Mouse (Mus musculus): ENCODE data around the gene Slc2a3.
"Not testable (repeated sequence)": the region's sequence is repeated elsewhere in the genome, so short reads cannot be mapped to it uniquely, and the experiment has no call there.

Gene Slc2a3

GRCm38 (mm10) chr6:122764446-122765297 is 36.8 kb downstream of the Slc2a3 start:
- peak; percentile 75 for DNase-seq (ENCODE audit: inconsistent ontology term)

GRCm38 (mm10) chr6:122763844-122764445 is 37.5 kb downstream of the Slc2a3 start:
- no peak for DNase-seq (ENCODE audit: inconsistent ontology term)

GRCm38 (mm10) chr6:122762952-122763700 is 38.3 kb downstream of the Slc2a3 start:
- no peak for DNase-seq (ENCODE audit: inconsistent ontology term)

GRCm38 (mm10) chr6:122762480-122762879 is 39.0 kb downstream of the Slc2a3 start:
- DNase-seq (ENCODE audit: inconsistent ontology term) = no peak

GRCm38 (mm10) chr6:122761901-122762300 is 39.5 kb downstream of the Slc2a3 start:
- DNase-seq (ENCODE audit: inconsistent ontology term) = no peak

GRCm38 (mm10) chr6:122761011-122761599 is 40.3 kb downstream of the Slc2a3 start:
- DNase-seq (ENCODE audit: inconsistent ontology term) = peak; percentile 76

GRCm38 (mm10) chr6:122758732-122759131 is 42.7 kb downstream of the Slc2a3 start:
- peak; percentile 92 for DNase-seq (ENCODE audit: inconsistent ontology term)

GRCm38 (mm10) chr6:122755913-122756312 is 45.5 kb downstream of the Slc2a3 start:
- DNase-seq (ENCODE audit: inconsistent ontology term) = no peak

- no peak for DNase-seq (ENCODE audit: inconsistent ontology term)
Measured at GRCm38 (mm10) chr6:122750579-122750978, 50.9 kb downstream of the Slc2a3 start.

GRCm38 (mm10) chr6:122744505-122745249 is 56.8 kb downstream of the Slc2a3 start:
- DNase-seq (ENCODE audit: inconsistent ontology term) = no peak

- DNase-seq (ENCODE audit: inconsistent ontology term) = no peak
Measured at GRCm38 (mm10) chr6:122743353-122743752, 58.1 kb downstream of the Slc2a3 start.

- peak; percentile 75 for DNase-seq (ENCODE audit: inconsistent ontology term)
Measured at GRCm38 (mm10) chr6:122742228-122742899, 59.1 kb downstream of the Slc2a3 start.

- DNase-seq (ENCODE audit: inconsistent ontology term) = peak; percentile 54
Measured at GRCm38 (mm10) chr6:122741460-122742227, 59.8 kb downstream of the Slc2a3 start.

GRCm38 (mm10) chr6:122739952-122740351 is 61.5 kb downstream of the Slc2a3 start:
- peak; percentile 67 for DNase-seq (ENCODE audit: inconsistent ontology term)

- peak; percentile 75 for DNase-seq (ENCODE audit: inconsistent ontology term)
Measured at GRCm38 (mm10) chr6:122719942-122720341, 81.5 kb downstream of the Slc2a3 start.

- DNase-seq (ENCODE audit: inconsistent ontology term) = not testable (repeated sequence)
Measured at GRCm38 (mm10) chr6:122718224-122718623, 83.2 kb downstream of the Slc2a3 start.

GRCm38 (mm10) chr6:122715886-122716285 is 85.6 kb downstream of the Slc2a3 start:
- DNase-seq (ENCODE audit: inconsistent ontology term) = no peak

- no peak for DNase-seq (ENCODE audit: inconsistent ontology term)
Measured at GRCm38 (mm10) chr6:122714707-122715365, 86.6 kb downstream of the Slc2a3 start.

GRCm38 (mm10) chr6:122713116-122713515 is 88.3 kb downstream of the Slc2a3 start:
- DNase-seq (ENCODE audit: inconsistent ontology term) = not testable (repeated sequence)
